Mouse (Mus musculus) T-helper 2 cell (primary cell): ENCODE data around the gene Nvl.

ENCODE experiments used
- in situ Hi-C: fragments of 300-600 bp; cut with MboI, MseI; formaldehyde crosslinking; loops from one replicate; pipeline ENCODE4 v1.15.1; 2025; ENCODE audit warnings: high pct_unique_total_duplicates

Gene Nvl

GRCm38 (mm10) chr1:181143950-181144836, at the start of gene Nvl, which contains the start of gene Cnih4:
TSS of gene Nvl (minus strand) at chr1:181144204.
TSS of gene Cnih4 (plus strand) at chr1:181144693.
- in situ Hi-C loops: no loop called here

- in situ Hi-C loops: loop anchor here (5.0 to 25.0 kb wide), 3 partner anchors 57 to 648 kb away; partner anchors contain the start of gene Lbr
Measured at GRCm38 (mm10) chr1:181188925-181189324, 44.9 kb upstream of the Nvl start.

GRCm38 (mm10) chr1:181170210-181170609, 26.2 kb upstream of the Nvl start:
- in situ Hi-C loops: no loop called here

GRCm38 (mm10) chr1:181168377-181168776, 24.4 kb upstream of the Nvl start:
- in situ Hi-C loops: no loop called here

GRCm38 (mm10) chr1:181167816-181168215, 23.8 kb upstream of the Nvl start:
- in situ Hi-C loops: no loop called here

- in situ Hi-C loops: no loop called here
Measured at GRCm38 (mm10) chr1:181151541-181151940, 7.5 kb upstream of the Nvl start.

GRCm38 (mm10) chr1:181150827-181151534, 7.0 kb upstream of the Nvl start:
- in situ Hi-C loops: no loop called here

GRCm38 (mm10) chr1:181150431-181150826, 6.4 kb upstream of the Nvl start:
- in situ Hi-C loops: no loop called here

- in situ Hi-C loops: no loop called here
Measured at GRCm38 (mm10) chr1:181149373-181150017, 5.5 kb upstream of the Nvl start.

GRCm38 (mm10) chr1:181148540-181148939, 4.5 kb upstream of the Nvl start:
- in situ Hi-C loops: no loop called here

- in situ Hi-C loops: no loop called here
Measured at GRCm38 (mm10) chr1:181146187-181146586, 2.2 kb upstream of the Nvl start.

- in situ Hi-C loops: no loop called here
Measured at GRCm38 (mm10) chr1:181144966-181145365, 962 bp upstream of the Nvl start.

GRCm38 (mm10) chr1:181143609-181143949, 425 bp downstream of the Nvl start:
- in situ Hi-C loops: no loop called here

- in situ Hi-C loops: no loop called here
Measured at GRCm38 (mm10) chr1:181138730-181139129, 5.3 kb downstream of the Nvl start.

GRCm38 (mm10) chr1:181131915-181132314, 12.1 kb downstream of the Nvl start:
- in situ Hi-C loops: loop anchor here (5.0 kb wide), 1 partner anchor 55 kb away; no protein-coding TSS in a partner anchor

GRCm38 (mm10) chr1:181126766-181127165, 17.2 kb downstream of the Nvl start:
- in situ Hi-C loops: no loop called here

- in situ Hi-C loops: no loop called here
Measured at GRCm38 (mm10) chr1:181125916-181126315, 18.1 kb downstream of the Nvl start.

GRCm38 (mm10) chr1:181124145-181124544, 19.9 kb downstream of the Nvl start:
- in situ Hi-C loops: no loop called here

GRCm38 (mm10) chr1:181117112-181117511, 26.9 kb downstream of the Nvl start:
- in situ Hi-C loops: loop anchor here (10.0 kb wide), 3 partner anchors 68 to 1342 kb away; no protein-coding TSS in a partner anchor

GRCm38 (mm10) chr1:181090048-181090447, 54.0 kb downstream of the Nvl start:
- in situ Hi-C loops: loop anchor here (25.0 kb wide), 1 partner anchor 447 kb away; no protein-coding TSS in a partner anchor

GRCm38 (mm10) chr1:181084021-181084420, 60.0 kb downstream of the Nvl start:
- in situ Hi-C loops: loop anchor here (25.0 kb wide), 1 partner anchor 453 kb away; no protein-coding TSS in a partner anchor

GRCm38 (mm10) chr1:181073075-181073474, 70.9 kb downstream of the Nvl start:
- in situ Hi-C loops: loop anchor here (10.0 kb wide), 1 partner anchor 1128 kb away; no protein-coding TSS in a partner anchor
